Mouse (Mus musculus) right cerebral cortex, postnatal 14 days (tissue): ENCODE results near the gene 2310057N15Rik.
"Not testable (repeated sequence)": the region's sequence is repeated elsewhere in the genome, so short reads cannot be mapped to it uniquely, and the experiment has no call there.

ENCODE experiments used
- DNase-seq: peaks from one replicate; pipeline ENCODE4 v3.0.0; 2022

2310057N15Rik gene

DNA sequence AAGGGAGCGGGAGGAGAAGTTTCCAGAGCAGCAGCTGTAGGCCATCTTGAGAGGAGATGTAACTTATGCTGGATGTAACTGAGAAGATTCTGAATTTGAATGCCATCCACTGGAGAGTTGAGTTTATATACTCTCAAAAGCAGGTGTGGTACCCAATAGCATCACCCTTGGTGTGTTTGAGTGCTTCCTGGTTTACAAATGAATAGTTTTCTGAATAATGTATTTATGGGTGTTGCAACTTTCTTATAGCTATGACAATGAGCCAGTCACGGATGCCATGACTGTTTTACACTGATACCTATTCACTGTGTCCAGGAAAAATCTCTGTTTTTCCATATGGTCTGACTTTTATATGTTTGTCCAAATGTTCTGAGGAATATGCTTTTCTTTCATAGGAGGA lies at the start of gene 2310057N15Rik:
TSS of gene 2310057N15Rik (minus strand) at position 101 of the 400 bp plus-strand sequence.
- DNase-seq = no peak

GRCm38 (mm10) chr16:88823736-88824135 lies 49.7 kb upstream of the 2310057N15Rik start:
- no peak for DNase-seq

GRCm38 (mm10) chr16:88820066-88820465 lies 46.1 kb upstream of the 2310057N15Rik start, which contains the start of gene Krtap15:
TSS of gene Krtap15 (plus strand) at chr16:88820215.
- no peak for DNase-seq

DNA sequence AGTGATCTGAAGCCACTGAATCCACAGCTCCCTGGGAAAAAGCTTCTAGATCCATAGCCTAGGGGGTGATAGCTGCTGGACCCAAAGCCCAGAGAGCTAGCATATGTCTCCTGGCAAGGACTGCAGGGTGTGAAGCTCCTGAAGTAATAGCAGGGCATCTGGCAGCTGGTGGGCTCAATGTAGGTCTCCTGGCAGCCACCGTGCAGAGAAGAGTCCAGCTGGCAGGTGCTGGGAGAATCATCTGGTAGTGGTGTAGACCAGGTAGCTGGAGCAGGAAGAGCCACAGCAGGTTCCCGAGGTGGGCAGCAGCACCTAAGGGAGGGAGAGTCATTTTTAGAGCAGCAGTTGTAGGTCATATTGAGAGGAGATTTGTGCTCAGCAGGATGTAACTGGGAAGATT lies 37.8 kb upstream of the 2310057N15Rik start, which contains the start of gene Gm20741:
TSS of gene Gm20741 (minus strand) at position 394 of the 400 bp plus-strand sequence.
- no peak for DNase-seq

GRCm38 (mm10) chr16:88786786-88787185 lies 12.8 kb upstream of the 2310057N15Rik start:
- DNase-seq = no peak

- DNase-seq = no peak
Measured at GRCm38 (mm10) chr16:88777596-88777995, 3.6 kb upstream of the 2310057N15Rik start, which contains the start of gene Gm5965. TSS of gene Gm5965 (plus strand) at chr16:88777896.

DNA sequence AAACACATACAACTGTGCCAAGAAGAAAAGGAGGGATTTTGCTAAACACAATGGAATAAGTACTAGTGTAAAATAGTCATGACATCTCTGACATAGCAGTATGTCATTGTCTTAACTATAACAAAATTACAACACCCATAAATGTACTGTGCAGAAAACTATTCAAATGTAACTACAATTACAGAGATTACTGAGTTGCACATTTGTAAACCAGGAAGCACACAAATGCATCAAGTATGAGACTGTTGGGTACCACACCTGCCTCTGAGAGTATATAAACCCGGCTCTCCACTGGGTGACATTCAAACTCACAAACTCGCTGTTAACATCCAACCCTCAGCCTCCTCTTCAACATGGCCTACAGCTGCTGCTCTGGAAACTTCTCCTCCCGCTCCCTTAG lies 15.5 kb downstream of the 2310057N15Rik start, which contains the start of gene 2310034C09Rik:
TSS of gene 2310034C09Rik (plus strand) at position 301 of the 400 bp plus-strand sequence.
- DNase-seq = not testable (repeated sequence)

DNA sequence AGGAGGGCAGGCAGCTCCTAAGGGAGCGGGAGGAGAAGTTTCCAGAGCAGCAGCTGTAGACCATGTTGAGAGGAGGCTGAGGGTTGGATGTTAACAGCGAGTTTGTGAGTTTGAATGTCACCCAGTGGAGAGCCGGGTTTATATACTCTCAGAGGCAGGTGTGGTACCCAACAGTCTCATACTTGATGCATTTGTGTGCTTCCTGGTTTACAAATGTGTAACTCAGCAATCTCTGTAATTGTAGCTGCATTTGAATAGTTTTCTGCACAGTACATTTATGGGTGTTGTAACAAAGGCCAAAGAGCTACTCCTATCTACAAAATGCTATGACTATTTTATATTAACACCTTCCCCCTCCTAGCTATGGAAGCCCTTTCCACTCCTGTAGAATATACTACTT lies 22.5 kb downstream of the 2310057N15Rik start, which contains the start of gene Krtap13:
TSS of gene Krtap13 (minus strand) at position 101 of the 400 bp plus-strand sequence.
- DNase-seq = not testable (repeated sequence)

DNA sequence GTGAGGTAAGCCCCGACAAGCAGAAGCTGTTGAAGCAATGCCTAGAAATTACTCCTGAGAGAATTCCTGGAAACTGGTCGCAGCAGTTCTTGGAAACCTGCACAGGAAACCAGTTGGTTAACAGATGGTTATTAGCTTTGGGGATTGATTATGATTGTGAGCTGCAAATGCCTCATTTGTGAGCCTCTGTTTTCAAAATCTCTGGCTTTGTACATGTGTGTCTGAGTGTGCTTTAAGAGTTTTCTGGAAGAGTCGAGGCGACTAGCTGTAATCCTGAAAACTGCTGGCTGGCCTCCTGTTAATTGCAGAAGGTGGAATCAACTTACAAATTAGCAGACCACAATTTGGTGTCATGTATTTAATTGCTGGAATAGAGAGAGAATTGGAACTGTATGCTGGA lies 26.1 kb downstream of the 2310057N15Rik start:
- DNase-seq = no peak

GRCm38 (mm10) chr16:88744750-88745340 lies 29.2 kb downstream of the 2310057N15Rik start:
- no peak for DNase-seq

GRCm38 (mm10) chr16:88735391-88735790 lies 38.6 kb downstream of the 2310057N15Rik start:
- DNase-seq = no peak

- no peak for DNase-seq
Measured at GRCm38 (mm10) chr16:88728812-88729275, 45.2 kb downstream of the 2310057N15Rik start, which contains the start of gene Krtap13-1. TSS of gene Krtap13-1 (plus strand) at chr16:88728862.
